Mouse (Mus musculus) kidney, postnatal 10 days (tissue): ENCODE data around the gene Grap2.

Source experiments
- DNase-seq: peaks from one replicate; pipeline ENCODE4 v3.0.0; 2021; ENCODE audit warnings: mixed read lengths

Grap2 gene

DNA sequence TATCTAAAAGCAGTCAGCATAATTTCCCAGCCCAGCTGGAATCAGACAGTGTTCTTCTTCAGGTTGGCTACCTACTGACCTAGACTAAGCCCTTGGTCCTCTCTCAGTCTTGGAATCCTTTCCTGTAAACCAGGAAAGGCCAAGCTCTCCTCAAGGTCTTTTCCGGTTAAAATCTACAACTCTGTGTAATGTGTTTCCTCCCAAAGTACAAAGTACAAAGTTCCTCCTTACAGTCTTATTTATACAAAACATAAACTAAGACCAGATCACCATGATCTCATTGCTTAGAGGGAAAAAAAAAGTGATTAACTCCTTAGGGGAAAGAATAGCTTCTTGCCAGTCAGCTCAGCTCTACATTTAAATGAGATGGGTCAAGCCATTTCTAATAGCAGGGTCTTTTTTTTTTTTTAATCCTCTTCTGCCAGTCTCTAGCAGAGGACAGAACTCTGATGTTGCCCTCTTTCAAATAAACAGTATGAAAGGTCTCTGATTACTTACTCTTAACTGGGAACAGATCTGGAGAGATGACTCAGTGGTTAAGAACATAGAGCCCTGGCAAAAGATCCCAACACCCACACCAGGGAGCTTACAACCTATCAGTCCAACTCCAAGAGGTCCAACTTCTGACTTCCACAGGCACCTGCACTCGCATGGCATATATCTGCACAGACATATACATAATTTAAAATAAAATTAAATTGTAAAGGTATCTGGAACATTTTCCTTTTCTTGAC lies 69.5 kb downstream of the Grap2 start:
- DNase-seq, result no peak

DNA sequence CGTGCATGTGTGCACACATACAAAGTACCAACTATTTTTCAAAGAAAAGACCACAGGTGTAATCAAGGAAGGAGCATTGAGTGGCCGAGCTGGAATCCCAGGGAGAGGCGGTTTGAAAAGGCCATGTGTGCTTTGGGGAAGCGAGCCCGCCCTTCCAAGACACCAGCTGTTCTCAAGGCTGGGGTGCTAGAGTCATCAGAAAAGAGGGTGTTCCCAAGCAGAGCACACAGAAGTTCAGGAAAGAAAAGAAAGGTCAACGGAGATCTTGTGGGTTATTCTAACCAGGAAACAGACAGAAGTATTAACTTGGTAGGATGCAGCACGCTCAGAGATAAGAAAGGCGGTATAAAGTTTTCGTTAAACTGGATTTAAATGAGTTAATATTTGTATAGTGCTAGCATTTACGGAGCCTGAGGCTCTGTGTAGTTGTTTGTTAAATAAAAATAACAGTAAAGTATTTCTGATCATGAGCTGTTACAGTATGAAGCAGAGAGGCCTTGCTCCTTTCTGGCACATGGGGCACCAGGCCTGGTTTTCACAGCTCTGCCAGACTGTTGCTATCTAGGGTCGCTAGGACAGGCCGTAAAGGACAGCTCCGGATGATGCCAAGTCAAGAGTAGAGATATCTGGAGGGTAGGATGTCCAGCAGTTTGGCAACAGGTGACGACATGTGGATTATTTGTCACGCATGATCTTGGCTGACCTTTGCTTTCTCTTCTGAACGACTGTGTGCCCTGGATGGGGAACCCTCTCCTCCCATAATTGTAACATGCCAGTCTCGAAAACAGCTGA lies 72.8 kb downstream of the Grap2 start:
- no peak for DNase-seq

DNA sequence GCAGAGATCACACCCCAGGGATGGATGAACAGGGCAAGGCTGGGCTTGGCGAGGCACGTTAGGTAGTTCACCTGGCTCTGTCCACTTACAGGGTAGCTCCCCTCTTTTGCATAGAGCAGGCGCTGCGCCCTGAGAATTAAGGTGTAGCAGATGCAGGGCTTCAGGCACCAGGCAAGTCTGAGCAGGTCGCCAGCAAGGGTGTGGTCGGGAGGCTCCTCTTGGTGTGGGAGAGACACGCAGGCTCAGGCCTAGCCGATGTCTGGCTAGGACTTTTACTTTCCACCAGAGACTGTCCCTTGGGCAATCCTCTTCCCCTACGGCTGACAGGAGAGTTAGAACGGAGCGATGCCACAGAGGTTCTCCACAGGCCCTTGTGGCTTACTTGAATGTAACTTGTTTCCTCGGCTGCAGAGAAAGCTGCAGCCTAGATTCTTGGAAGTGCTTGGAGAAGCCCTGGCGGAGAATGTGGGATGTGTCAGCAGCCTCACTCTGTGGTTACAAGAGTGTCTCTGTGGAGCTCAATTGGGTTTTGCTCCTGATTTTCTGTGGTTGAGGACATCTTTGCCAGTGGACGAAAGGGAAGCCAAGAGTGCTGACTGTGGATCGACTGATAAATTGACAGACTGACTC lies 76.7 kb downstream of the Grap2 start:
- DNase-seq, result no peak

DNA sequence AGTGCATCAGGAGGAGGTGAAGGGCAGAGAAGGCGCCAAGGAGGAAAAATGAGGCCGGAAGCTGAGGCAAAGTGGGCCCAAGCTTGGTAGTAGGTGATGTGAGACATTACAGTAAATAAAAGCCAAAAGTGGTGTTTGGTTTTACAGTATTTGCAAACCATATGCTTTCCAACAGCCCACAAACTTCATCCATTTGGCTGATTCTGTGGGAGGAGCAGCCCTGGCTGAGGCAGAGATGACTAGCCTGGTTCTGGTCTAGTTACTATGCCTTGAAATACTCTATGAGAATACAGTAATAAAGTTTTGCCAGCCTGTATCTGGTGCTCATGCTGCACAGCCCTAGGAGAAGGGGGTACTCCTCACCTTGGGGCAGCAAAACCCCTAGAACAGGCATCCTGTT lies 78.0 kb downstream of the Grap2 start:
- no peak for DNase-seq

DNA sequence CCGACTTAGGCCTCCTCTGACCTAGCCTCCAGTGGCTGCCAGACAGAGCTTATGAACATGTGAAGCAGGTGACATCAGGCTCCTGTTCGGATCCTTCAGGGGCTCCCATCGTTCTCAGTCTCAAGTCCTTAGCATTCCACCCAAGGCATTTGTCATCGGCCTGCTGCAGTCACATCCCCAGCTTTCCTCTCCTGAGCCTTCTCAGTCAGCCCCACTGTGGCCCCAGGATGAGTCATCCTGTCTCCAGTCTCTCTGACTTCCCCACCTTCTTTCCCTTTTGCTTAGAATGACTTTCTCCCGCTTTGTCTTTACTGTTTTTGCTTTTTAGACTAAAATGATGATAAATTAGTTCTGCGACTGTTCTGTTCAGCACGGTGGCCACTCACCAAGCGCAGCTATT lies 81.5 kb downstream of the Grap2 start:
- DNase-seq, result no peak

DNA sequence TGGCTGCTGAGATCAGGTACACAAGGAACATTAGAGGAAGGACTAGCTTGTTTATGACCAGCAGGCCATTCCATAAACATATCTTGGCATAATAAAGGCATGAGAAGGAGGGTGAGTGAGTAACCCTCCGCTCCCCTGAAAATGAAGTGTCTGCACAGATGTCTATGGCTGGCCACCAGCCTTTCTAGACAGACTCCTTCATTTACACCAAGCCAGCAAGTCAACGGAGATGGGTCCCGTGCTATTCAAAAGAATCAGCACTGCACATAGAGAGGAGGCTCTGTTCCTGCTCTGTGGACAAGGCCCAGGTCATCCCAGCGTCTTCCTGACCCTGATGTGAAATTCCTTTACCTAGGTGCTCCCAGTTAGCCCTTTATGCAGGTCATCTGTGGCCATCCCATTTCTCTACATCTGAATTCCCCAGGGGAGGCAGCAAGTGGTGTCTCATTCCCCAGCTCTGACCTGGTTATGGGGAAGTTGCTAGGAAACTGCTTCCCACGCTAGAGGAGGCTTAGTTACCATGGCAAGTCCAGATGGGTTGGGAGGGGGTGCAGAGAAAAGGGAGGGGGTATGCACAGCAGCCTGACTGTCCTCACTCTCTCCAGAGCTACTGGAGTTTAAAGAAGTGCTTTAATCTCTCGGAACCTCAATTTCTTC lies 86.5 kb downstream of the Grap2 start:
- no peak for DNase-seq

DNA sequence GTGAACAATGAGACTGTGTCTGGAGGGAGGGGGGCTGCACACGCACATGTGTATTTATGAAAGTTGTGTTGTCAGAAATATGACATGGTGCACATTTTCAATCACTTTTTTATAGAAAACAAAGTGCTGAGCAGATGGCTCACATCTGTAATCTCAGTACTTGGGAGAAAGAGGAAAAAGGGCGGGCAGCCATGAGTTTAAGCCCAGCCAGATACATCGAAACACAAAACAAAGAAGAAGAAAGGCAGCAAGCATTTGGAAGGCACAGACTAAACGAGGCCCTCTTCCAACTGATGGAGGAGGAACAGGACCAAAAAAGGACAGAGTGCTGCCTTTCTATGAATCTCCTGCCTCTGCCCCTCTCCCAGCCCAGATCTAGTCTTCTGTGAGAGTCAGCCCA lies 88.6 kb downstream of the Grap2 start:
- no peak for DNase-seq

DNA sequence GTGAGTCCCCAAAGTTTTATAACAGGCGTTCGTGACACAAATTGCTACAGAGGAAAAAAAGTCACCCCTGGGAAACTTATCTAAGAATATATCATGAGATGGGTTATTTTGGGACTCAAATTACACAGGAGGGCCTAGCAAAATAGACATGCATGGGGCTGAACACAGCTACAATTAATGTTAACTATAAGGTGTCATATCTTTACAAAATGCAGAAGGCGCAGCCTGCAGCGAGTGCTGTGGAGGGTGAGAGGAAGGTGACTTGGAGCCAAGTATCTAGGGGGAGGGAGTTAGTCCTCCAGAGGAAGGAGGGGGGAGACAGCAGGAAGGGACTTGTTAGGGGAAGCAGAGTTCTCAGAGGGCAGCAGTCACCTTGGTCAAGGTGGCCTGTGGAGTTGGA lies 92.0 kb downstream of the Grap2 start:
- DNase-seq, result no peak

DNA sequence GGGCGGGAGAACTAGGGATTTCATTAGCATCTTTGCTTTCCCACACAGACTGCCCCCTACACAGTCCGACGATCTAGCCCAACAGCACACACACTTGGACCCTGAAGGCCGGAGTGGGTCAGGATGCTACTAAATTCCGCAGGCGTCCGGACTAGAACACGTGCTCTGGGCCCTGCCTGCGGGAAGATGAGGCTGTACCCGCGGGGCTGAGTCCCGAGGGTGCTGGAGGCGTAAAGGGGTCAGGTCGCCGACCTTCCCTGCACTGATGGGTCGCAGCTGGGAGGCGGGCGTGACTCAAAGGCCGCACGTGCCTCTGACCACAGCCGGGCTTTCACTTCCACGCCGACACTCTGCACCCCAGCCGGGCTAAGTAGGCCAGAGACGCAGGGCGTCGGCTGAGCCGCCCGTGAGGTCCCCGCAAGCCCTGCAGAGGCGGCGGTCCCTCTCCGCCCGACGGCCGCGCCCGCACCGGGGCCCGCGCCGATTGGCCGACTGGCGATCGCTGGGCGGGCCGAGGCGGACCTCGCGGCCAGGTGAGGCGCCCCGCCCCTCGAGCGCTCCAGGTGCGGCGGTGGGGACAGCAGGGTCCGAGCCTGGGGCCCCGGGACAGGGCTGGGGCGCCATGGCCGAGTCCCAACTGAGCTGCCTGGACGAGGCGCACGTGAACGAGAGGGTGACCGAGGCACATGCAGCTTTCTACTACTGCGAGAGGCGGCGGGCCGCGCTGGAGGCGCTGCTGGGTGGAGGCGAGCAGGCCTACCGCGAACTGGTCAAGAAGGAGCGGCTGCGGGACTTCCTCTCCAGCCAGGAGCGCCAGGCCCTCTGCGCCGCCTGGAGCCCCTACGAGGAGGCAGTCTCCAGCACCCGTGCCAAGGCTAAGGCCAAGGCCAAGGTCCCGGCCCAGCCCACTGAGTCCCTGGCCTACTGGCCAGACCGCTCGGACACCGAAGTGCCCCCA lies 99.2 kb downstream of the Grap2 start, which contains the start of gene Fam83f:
Gene Fam83f, plus strand, starts transcription at position 553 of the 958 bp plus-strand sequence.
- DNase-seq, result peak; percentile 71

DNA sequence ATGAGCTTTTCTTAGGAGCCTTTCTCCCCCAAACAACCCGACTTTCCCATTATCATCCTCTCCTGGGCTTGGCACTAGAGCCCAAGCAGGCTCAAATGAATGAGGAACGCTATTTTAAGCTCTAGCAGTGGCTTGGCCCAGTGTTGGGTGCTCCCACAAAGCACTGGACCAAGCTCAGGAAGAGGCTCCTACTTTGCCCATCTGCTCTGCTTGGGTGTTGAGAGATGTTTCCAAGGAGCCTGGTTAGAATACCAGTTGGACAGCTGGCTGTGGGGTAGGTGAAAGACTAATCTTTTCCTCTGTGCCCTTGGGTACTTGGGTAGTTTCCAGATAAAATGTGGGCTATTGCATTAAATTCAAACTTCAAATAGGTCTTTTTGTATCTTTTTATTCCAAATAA lies 100.4 kb downstream of the Grap2 start:
- no peak for DNase-seq

DNA sequence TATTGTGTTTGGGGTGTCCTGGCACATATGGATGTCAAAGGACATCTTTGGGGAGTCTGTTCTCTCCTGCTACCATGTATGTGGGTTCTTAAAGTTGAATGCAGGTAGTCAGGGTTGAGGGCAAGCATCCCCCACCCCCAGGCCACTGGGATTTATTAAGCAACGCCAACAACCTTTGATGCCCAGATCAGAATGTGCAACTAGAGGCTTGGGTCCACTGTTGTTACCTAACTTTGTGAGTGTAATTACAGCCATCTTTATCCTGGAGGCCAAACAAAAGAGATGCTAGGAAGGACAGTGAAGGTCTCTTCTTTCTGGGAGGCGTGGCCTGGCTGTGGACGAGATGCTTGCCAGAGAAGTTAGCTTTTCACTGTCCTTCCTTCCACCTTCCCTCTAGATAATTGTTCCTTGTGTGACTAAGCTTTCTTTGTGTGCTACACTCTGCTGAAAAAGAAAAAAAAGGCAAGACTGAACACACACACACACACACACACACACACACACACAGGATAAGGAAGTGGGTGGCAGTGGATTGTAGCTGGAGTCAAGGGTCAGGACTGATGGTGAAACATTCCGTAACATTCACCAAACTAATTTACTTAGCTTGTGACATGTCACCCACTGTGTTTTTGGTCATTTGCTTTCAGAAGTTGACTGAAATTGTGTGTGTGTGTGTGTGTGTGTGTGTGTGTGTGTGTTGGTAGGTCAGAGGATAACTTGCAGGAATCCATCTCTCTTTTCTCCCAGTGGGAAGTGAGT lies 101.1 kb downstream of the Grap2 start:
- no peak for DNase-seq

DNA sequence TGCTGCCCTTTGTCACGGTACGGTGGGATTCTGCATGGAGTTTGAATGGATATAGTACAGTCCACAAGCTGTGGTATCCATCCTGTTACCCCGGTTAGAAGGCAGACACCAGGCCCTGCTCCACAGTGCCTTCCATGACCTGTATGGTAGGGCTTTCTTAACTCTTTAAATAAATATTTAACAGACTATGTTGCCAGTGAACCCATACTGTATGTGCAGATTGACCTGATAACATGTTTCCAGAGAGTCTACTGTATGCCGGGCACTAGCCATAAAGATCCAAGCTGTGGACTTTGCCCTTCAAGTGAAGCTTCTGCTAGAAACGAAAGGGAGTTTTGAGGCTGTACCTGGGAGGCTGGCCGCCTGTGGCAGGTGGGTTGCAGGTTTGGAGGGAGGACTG lies 102.3 kb downstream of the Grap2 start:
- DNase-seq, result no peak

DNA sequence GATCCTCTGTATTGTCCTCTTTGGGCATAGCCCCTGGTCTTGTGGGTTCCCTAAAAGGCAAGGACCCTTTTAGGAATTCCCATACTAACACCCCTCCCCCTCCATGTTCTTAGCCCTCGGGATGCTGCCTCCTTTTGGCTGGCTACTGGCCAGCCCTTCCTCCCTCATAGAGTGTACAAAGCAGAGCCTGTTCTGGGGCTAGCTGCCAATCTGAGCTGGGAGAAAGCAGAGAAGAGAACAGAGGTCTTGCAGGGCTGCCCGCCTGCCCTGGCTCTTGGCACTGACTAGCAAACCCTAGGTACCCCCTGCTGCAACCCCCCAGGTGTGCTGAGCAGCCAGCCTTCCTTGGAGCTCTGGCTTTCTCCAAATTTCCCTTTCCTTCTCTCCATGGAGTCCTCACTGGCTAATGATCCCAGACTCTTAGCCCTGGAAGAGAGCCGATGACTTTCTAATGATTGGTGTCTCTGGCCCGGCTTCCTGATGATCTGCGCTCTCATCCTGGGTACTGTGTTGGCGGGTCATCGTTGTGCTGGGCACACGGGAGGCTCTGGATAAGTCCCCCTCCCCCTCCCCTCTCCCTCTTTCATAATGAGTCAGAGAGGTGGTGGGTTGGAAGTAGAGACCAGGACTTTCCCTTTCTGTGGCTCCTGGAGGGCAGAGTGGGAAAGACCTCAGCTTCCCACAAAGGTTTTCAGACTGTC lies 107.3 kb downstream of the Grap2 start:
- DNase-seq, result peak; percentile 75

DNA sequence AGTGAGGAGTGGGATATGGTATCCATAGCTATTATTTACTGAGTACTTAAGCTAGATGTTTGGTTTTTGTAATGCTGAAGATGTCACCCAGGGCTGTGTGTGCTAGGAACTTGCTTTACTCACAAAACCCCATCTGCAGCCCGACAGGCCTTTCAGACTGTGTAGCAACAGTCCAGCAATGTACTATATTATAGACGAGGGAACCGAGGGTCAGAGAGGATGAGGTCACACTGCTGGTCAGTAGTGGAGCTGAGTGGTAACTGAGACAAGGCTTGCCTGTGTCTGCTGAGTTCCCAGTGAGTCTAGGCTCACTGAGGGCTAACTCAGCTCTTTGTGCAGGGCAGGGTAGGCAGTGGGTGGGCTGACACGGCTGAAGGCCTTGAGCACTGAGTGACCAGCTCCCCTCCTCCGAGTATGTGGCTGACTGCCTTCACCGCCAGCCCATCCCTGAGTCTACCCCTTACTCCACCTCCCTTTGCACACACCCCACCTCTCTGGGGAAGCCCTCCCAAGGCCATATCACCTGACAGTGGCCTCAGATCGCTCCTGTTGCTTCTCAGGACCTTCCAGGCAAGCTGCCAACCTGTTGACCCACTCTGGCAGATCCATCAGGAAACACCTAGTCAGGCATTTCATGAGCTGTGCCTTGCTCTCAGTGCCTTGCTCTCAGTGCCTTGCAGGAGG lies 108.1 kb downstream of the Grap2 start:
- peak; percentile 86 for DNase-seq

DNA sequence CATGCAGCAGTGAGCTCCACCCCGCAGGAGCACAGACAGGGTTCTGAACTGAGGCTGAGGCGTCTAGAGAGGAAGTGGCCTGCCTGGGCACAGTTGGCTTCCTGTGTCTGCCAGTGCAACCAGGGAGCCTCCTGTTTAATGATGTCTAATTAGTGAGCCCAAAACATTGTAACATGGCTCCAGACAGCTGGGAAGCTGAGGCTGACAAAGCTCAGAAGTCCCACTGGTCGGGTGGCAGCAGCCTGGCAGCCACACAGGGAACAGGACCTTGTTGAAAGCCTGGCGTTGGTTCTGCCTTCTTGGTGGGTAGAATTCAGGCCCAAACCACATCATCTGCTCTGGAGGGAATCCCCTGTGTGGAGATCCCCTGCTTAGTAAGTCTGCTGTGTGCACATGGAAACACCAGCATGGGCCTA lies 109.1 kb downstream of the Grap2 start:
- no peak for DNase-seq

DNA sequence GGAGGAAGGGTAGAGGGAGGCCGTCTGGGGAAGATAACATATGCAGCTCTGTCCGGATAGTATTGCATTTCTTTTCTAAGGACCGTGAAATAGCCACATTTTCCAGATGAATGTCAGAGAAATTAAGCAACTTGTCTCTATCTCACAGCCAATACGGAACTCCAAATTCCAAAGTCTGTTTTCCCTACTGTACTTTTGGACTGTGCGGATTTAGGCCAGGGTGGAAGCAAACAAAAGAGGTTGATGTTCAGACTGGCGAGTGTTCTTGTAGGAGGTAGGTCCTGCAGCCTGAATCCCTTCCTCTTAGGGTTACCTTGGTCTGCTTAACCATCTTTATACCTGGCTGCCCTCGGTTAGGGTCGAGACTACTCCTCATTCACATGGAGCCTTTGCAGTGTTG lies 109.9 kb downstream of the Grap2 start:
- no peak for DNase-seq

DNA sequence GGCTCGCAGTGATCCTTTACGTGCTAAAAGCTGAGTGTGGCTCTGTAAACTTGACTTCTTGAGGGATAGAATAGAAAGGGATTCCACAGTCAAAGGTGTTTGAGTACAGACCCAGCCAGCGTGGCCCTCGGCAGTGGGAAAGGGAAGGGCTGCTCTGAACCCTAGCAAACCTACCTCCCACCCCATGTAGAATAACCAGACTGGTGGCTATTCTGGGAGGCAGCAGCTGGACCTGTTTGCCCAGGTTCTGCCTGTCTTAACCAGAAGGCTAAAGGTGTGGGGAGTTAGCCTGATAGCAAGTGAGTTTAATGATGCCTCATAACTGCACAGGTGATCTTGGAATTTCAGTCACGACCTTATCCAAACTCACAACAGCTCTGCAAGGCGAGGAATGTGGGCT lies 110.8 kb downstream of the Grap2 start:
- peak; percentile 61 for DNase-seq

DNA sequence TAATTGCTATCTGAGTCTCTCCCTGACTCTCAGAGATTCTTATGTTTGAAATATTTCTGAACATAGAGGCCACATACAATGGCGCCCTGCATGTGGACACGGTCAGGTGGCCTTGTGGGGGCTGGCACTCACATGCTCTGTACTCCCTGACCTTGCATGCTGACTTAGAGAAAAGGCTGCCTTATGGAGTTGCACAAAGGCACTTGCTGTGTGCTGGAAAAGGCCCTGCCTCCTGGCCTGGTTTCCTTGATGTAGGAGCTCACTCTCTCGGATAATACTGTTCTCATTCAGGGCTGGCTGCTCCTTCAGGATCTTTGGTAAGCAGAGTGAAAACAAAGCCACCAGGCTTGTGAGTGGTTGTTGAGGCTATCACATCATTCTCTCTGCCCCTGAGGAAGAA lies 111.6 kb downstream of the Grap2 start:
- DNase-seq, result no peak

DNA sequence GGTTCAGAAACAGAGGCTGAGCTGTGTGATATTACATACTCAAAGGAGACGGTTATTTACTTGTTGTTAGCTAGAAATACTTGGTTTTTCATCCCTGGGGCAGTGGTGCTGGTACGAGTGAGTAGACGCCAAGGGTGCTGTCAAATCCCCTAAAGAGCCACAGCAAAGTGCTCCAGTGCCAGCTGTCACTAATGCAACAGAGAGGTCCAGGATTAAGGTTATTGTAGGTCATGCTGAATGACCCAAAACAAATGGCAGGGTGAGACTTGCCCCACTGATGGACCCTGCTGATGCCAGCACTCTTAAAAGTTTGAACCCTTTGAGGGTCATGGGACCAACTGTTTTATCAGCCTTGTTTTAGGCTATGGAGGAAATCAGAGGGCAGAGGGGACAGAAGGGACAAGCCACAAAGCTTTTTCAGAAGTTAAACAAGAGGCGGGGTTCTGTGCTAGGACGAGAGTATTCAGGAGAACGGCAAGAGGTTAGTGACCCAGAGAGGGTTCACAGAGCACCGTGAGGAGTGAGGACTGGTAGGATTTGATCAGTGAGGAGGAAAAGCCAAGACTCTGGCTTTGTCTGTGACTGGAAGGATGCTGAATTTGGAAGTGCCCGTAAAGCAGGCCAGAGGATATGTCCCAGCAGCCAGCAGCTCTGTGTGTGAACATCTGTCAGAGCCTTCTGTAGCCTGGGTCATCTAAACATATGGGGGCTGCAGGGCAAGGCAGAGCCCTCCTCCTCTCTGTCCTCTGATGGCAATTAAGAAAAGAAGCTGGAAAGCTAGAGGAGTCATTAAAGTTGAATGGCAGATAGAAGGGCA lies 112.6 kb downstream of the Grap2 start:
- DNase-seq, result no peak
